ENCODE assay signal across 9 mouse cellular contexts in the genomic region with DNA sequence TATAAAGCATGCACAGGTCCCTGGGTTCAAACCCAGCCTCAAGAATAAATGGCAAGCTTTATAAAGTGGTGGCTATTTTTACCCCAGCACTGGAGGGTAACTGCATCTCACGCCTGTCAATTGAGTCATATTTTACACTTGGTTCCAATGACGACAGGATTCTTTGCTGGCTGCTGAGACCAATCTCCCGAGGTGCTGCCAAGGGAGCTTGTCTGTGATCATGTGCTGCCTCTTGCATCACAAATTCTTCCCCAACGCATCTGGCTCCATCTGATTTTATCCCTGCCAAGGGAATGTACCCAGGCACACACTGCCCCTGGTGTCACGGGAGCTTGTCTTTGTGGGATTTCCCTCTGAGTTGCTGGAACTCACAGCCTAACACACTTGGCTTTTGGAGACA.
DNase-seq lines count a peak whose midpoint lies in the region; ATAC-seq and TF ChIP-seq lines count a peak whose summit lies in the region.
"Had no signal": no experiment of that assay in that cellular context is flagged by ENCODE, and none has a peak within 500 bp of the region (broad histone marks: within the 10 kb centered on the region; RNA-seq: fewer than 3 reads in every experiment).

No protein-coding gene starts in this region.

- 0 out of 2 replicates have a peak, but pooled peaks have one; percentile 16 for ATAC-seq in forebrain, embryonic 15.5 days (replicated peaks)
- peak; percentile 47; the same call in 1 of the 2 replicates for ATAC-seq in forebrain, embryonic 16.5 days

- no peak overlapping the region for H3K4me3 ChIP-seq in forebrain, embryonic 15.5 days
- no peak overlapping the region for H3K4me3 ChIP-seq in forebrain, embryonic 10.5 days
- H3K4me3 ChIP-seq in forebrain, embryonic 16.5 days (replicated peaks; ENCODE audit: low read length) = no peak overlapping the region
- H3K4me3 ChIP-seq in kidney, adult 2 months (ENCODE audit: insufficient read depth, low read depth, low read length) = no peak overlapping the region

- no peaks in the 10 kb centered on the region for H3K36me3 ChIP-seq in forebrain, embryonic 15.5 days
- no peaks in the 10 kb centered on the region for H3K36me3 ChIP-seq in forebrain, embryonic 10.5 days (replicated peaks)
- no peaks in the 10 kb centered on the region for H3K36me3 ChIP-seq in forebrain, embryonic 16.5 days (ENCODE audit: control insufficient read depth, insufficient read depth)
- no peaks in the 10 kb centered on the region for H3K36me3 ChIP-seq in kidney, adult 2 months (ENCODE audit: control insufficient read depth, insufficient read depth, low read length)

- no peaks in the 10 kb centered on the region for H3K9me3 ChIP-seq in forebrain, embryonic 15.5 days
- no peaks in the 10 kb centered on the region for H3K9me3 ChIP-seq in forebrain, embryonic 10.5 days
- H3K9me3 ChIP-seq in forebrain, embryonic 16.5 days (ENCODE audit: control insufficient read depth, low read length) = no peaks in the 10 kb centered on the region

- no peak overlapping the region for H3K27ac ChIP-seq in forebrain, embryonic 15.5 days (replicated peaks)
- no peak overlapping the region for H3K27ac ChIP-seq in forebrain, embryonic 10.5 days
- no peak overlapping the region for H3K27ac ChIP-seq in forebrain, embryonic 16.5 days (ENCODE audit: low read length)
- H3K27ac ChIP-seq in kidney, adult 2 months (ENCODE audit: insufficient read depth, low read depth, low read length) = no peak overlapping the region

- no peak for TF ChIP-seq CTCF in kidney, adult 2 months (conservative IDR thresholded peaks at IDR 0.05; ENCODE audit: insufficient read depth, insufficient read length, low read depth, low read length)

- 63% methylated on average over 5 of the region's 5 CpGs for WGBS in forebrain, embryonic 15.5 days
- 78% methylated on average over 5 of the region's 5 CpGs for WGBS in forebrain, embryonic 10.5 days
- WGBS in forebrain, embryonic 16.5 days = 52% methylated on average over 5 of the region's 5 CpGs
- 65% methylated on average over 5 of the region's 5 CpGs for WGBS in kidney, adult 2 months

- H3K4me2 ChIP-seq in forebrain, embryonic 15.5 days (replicated peaks) = no peak overlapping the region
- no peak overlapping the region for H3K4me2 ChIP-seq in forebrain, embryonic 16.5 days (ENCODE audit: low read length)

- H3K9ac ChIP-seq in forebrain, embryonic 15.5 days (replicated peaks) = no peak overlapping the region
- no peak overlapping the region for H3K9ac ChIP-seq in forebrain, embryonic 16.5 days (replicated peaks; ENCODE audit: low read depth, low read length)

- no peak for DNase-seq in forebrain, embryonic 10.5 days (ENCODE audit: extremely low spot score, low spot score)
- peak; percentile 90 for DNase-seq in 3T3-L1 (ENCODE audit: low read depth, low spot score)
- peak; percentile 40 for DNase-seq in heart, postnatal 25 days (ENCODE audit: low spot score)
- no peak for DNase-seq in thymus, adult 18-20 months
- no peak for DNase-seq in kidney, postnatal 25 days
- no peak for DNase-seq in kidney, adult 2 months
- DNase-seq: thymus, postnatal 14 days had no signal

- no peaks in the 10 kb centered on the region for H3K27me3 ChIP-seq in forebrain, embryonic 15.5 days
- no peaks in the 10 kb centered on the region for H3K27me3 ChIP-seq in forebrain, embryonic 10.5 days (ENCODE audit: poor library complexity, severe bottlenecking)
- no peaks in the 10 kb centered on the region for H3K27me3 ChIP-seq in forebrain, embryonic 16.5 days (replicated peaks; ENCODE audit: control insufficient read depth, insufficient read depth, low read length)
- H3K27me3 ChIP-seq in kidney, adult 2 months (replicated peaks; ENCODE audit: control insufficient read depth, insufficient read depth, low read length) = no peaks in the 10 kb centered on the region

- intact Hi-C loops in heart, postnatal 25 days (cut with DNase I) = no loop called here

- no peaks in the 10 kb centered on the region for H3K4me1 ChIP-seq in forebrain, embryonic 15.5 days
- no peaks in the 10 kb centered on the region for H3K4me1 ChIP-seq in forebrain, embryonic 10.5 days
- no peaks in the 10 kb centered on the region for H3K4me1 ChIP-seq in forebrain, embryonic 16.5 days (replicated peaks; ENCODE audit: control insufficient read depth, insufficient read depth, low read length)
- H3K4me1 ChIP-seq in kidney, adult 2 months (ENCODE audit: control insufficient read depth, insufficient read depth, low read length) = no peaks in the 10 kb centered on the region

- TF ChIP-seq POLR2A in kidney, adult 2 months (IDR thresholded peaks at IDR 0.05; ENCODE audit: low read depth, low read length) = no peak

Comparison
In these comparisons a context has a peak if more than half of its experiments do, and no peak if none do; other contexts are left out.
1. DNase-seq: peak in 3T3-L1 (single experiment) and heart, postnatal 25 days (single experiment); none in forebrain, embryonic 10.5 days (single experiment), thymus, adult 18-20 months (0 of 2), kidney, postnatal 25 days (0 of 2) and kidney, adult 2 months (single experiment).